Mouse (Mus musculus): Measurements from ENCODE around the gene Ptpn23. TPM values are rescaled to one million over a fixed set of nuclear protein-coding genes. Genes with fewer than 3 reads are reported as not detected.
A peak's percentile ranks its signal among the peaks of the same experiment; 100 is the strongest.

Gene Ptpn23
- polyA plus RNA-seq (2016; fragmentation: Nextera tagmentation; extraction: Ambion mirVana) = 5.9 and 7.4 TPM in 2 replicates

GRCm38 (mm10) chr9:110408099-110408773 lies at the start of gene Ptpn23:
Ptpn23 (minus strand) TSS chr9:110408213.
- Histone ChIP-seq H3K27ac (peak within 1 kb of the TSS; percentile 72), H3K9me3 (replicated peaks) (no peaks in the 10 kb centered on the region), H3K4me1 (peaks cover 19% of the 10 kb centered on the region), H3K9ac (peak within 1 kb of the TSS; percentile 82), H3K4me3 (peak within 1 kb of the TSS; percentile 89), H3K4me2 (peak within 1 kb of the TSS; percentile 95), H3K27me3 (replicated peaks) (no peaks in the 10 kb centered on the region), H3K36me3 (peaks cover 12% of the 10 kb centered on the region)
- WGBS (ENCODE audit: insufficient replicate concordance) = under 1% methylated on average over 39 of the region's 39 CpGs
- peak; percentile 96 for ATAC-seq

DNA sequence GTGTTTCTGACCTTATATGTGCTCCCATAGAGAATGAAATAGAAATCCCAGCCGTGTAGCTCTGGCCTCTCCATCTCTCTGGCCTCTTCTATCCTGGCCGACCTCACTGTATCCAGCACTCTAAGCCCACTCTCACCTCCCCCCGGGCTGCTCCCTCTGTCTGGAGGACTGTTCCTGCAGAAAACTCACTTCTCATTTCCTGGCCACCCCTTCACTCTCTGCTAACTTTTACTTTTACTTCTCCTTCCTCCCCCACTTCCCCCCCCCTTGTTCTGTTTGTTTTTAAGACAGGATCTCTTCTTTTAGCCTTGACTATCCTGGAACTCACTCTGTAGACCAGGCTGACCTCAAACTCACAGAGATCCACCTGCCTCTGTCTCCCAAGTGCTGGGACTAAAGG lies 44.5 kb upstream of the Ptpn23 start:
- H3K9me3 ChIP-seq (replicated peaks) = no peaks in the 10 kb centered on the region
- H3K27ac ChIP-seq = no peak overlapping the region
- H3K36me3 ChIP-seq = peaks cover 15% of the 10 kb centered on the region
- H3K4me2 ChIP-seq = no peak overlapping the region
- ATAC-seq = no peak
- H3K27me3 ChIP-seq (replicated peaks) = no peaks in the 10 kb centered on the region
- 52% methylated on average over 3 of the region's 3 CpGs for WGBS (ENCODE audit: insufficient replicate concordance)
- H3K9ac ChIP-seq = no peak overlapping the region
- no peak overlapping the region for H3K4me3 ChIP-seq
- H3K4me1 ChIP-seq = peaks cover 6% of the 10 kb centered on the region

DNA sequence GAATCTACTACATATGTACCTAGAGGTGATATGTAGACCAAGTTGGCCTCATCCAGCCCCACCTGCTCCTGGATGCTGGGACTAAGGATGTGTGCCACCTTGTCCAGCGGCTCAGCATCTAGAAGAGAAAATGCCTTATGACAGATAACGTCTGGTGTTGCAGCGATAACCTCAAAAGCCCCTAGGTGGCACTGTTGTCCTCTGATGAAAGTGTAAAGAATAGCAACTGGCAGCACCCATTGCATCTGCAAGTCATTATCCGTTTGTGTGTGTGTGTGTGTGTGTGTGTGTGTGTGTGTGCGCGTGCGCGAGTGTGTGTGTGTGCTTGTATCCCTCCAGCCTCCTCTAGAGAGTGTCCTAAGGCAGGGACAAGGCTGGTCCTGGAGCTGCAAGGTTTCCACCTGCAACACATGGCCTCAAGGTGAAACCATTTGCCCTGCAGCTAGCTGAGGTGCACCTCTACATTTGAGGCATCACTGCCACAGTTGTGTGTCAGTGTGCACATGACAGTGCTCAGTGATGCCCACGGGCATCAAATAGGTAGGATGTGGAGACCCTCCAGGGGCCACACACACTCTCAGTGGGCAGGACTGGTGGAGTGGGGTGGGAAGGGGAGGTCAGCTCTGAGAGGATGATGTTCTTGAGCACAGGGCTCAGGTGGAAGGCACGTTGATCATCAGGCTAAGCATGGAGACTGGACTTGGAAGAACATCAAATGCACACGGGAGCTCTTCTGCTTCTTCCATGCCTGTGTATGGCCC lies 41.0 kb upstream of the Ptpn23 start:
- Histone ChIP-seq H3K9me3 (replicated peaks) (no peaks in the 10 kb centered on the region), H3K36me3 (peaks cover 10% of the 10 kb centered on the region; the same call in 1 of the 2 replicates), H3K4me1 (peaks cover 6% of the 10 kb centered on the region), H3K9ac (no peak overlapping the region), H3K4me3 (no peak overlapping the region), H3K4me2 (no peak overlapping the region), H3K27ac (no peak overlapping the region), H3K27me3 (replicated peaks) (no peaks in the 10 kb centered on the region)
- ATAC-seq = peak; percentile 44; the same call in 1 of the 2 replicates
- WGBS (ENCODE audit: insufficient replicate concordance) = 23% methylated on average over 11 of the region's 11 CpGs

DNA sequence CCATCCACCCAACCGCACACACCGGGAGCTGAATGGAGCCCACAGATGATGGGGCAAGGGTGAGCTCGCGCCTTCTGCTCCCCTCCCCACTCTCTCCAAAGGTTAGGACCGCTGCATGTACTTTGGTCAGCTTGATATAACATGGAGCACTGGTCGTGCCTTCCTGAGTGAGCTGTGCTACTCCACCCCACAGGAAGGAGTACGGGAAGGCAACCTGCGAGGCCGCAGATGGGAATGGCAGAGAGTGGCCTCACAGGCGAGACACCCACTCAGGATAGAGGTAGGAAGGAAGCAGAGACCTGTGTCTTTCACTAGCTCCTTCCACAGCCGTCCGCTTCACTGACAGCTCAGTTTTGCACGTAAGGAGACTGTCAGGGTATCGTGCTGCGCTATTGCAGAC lies 40.3 kb upstream of the Ptpn23 start:
- WGBS (ENCODE audit: insufficient replicate concordance) = 70% methylated on average over 15 of the region's 15 CpGs
- no peaks in the 10 kb centered on the region for H3K9me3 ChIP-seq (replicated peaks)
- no peak overlapping the region for H3K27ac ChIP-seq
- peaks cover 6% of the 10 kb centered on the region for H3K4me1 ChIP-seq
- no peak overlapping the region for H3K4me2 ChIP-seq
- no peaks in the 10 kb centered on the region for H3K27me3 ChIP-seq (replicated peaks)
- no peak overlapping the region for H3K9ac ChIP-seq
- no peak overlapping the region for H3K4me3 ChIP-seq
- ATAC-seq = no peak
- H3K36me3 ChIP-seq = peaks cover 10% of the 10 kb centered on the region; the same call in 1 of the 2 replicates

DNA sequence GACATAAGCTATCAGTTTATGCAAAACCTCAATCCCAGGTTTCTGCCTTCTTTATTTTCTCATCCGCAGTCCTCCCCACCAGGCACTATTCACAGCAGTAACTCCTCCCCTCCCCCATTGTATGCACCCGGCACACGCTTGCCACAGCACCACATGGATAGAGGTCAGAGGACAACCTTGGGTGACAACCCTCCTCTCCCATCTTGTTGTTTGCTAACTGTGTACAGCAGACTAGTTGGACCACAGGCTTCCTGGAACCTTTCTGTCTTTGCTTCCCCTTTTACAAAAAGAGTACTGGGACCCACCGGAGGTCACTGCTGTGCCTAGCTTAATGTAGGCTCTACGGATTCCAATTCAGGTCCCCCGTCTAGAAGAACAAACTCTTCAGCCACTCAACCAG lies 32.5 kb upstream of the Ptpn23 start:
- Histone ChIP-seq H3K4me3 (no peak overlapping the region), H3K9ac (no peak overlapping the region), H3K27me3 (replicated peaks) (no peaks in the 10 kb centered on the region), H3K36me3 (peaks cover 10% of the 10 kb centered on the region), H3K27ac (peak overlapping the region; percentile 36), H3K4me2 (0 out of 2 replicates have a peak overlapping the region, but pooled peaks have one; percentile 20), H3K9me3 (replicated peaks) (no peaks in the 10 kb centered on the region), H3K4me1 (peaks cover 16% of the 10 kb centered on the region)
- WGBS (ENCODE audit: insufficient replicate concordance) = 37% methylated on average over 6 of the region's 6 CpGs
- ATAC-seq = peak; percentile 61

DNA sequence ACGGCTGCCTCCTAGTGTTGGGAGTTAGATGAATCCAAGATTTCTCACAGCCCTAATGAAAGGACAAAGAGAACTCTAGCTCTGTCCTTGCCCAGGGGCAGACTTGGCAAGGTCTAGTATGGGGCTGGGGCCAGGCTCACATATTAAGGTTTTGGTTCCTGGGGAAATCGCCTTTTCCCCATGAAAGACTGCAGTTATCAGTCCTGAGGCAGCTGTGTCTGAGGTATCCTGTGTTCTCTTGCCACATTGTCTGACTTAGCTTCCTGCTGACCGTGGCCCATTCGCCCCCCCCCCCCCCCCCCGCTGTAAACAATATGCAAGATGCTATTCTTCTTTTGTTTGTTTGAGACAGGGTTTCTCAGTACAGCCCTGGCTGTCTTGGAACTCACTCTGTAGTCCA lies 32.0 kb upstream of the Ptpn23 start:
- H3K9me3 ChIP-seq (replicated peaks) = no peaks in the 10 kb centered on the region
- H3K4me3 ChIP-seq = no peak overlapping the region
- H3K9ac ChIP-seq = no peak overlapping the region
- H3K36me3 ChIP-seq = peaks cover 10% of the 10 kb centered on the region
- no peak overlapping the region for H3K4me2 ChIP-seq
- 0 out of 2 replicates have a peak, but pooled peaks have one; percentile 44 for ATAC-seq
- H3K27me3 ChIP-seq (replicated peaks) = no peaks in the 10 kb centered on the region
- no peak overlapping the region; the same call in 1 of the 2 replicates for H3K27ac ChIP-seq
- H3K4me1 ChIP-seq = peaks cover 16% of the 10 kb centered on the region
- 16% methylated on average over 2 of the region's 5 CpGs for WGBS (ENCODE audit: insufficient replicate concordance)

GRCm38 (mm10) chr9:110436041-110436440 lies 28.0 kb upstream of the Ptpn23 start:
- ATAC-seq = no peak
- WGBS (ENCODE audit: insufficient replicate concordance) = 84% methylated on average over 11 of the region's 11 CpGs
- H3K27me3 ChIP-seq (replicated peaks) = no peaks in the 10 kb centered on the region
- no peak overlapping the region for H3K9ac ChIP-seq
- no peak overlapping the region for H3K4me2 ChIP-seq
- H3K36me3 ChIP-seq = peaks cover 13% of the 10 kb centered on the region
- no peak overlapping the region for H3K27ac ChIP-seq
- H3K4me3 ChIP-seq = no peak overlapping the region
- peaks cover 16% of the 10 kb centered on the region for H3K4me1 ChIP-seq
- no peaks in the 10 kb centered on the region for H3K9me3 ChIP-seq (replicated peaks)

- H3K9me3 ChIP-seq (replicated peaks) = no peaks in the 10 kb centered on the region
- no peaks in the 10 kb centered on the region for H3K4me1 ChIP-seq
- WGBS (ENCODE audit: insufficient replicate concordance) = 90% methylated on average over 2 of the region's 2 CpGs
- H3K9ac ChIP-seq = no peak overlapping the region
- H3K4me3 ChIP-seq = no peak overlapping the region
- peaks cover 40% of the 10 kb centered on the region for H3K36me3 ChIP-seq
- ATAC-seq = no peak
- H3K4me2 ChIP-seq = no peak overlapping the region
- H3K27ac ChIP-seq = no peak overlapping the region
- no peaks in the 10 kb centered on the region for H3K27me3 ChIP-seq (replicated peaks)
Measured at GRCm38 (mm10) chr9:110433045-110433444, 25.0 kb upstream of the Ptpn23 start.

DNA sequence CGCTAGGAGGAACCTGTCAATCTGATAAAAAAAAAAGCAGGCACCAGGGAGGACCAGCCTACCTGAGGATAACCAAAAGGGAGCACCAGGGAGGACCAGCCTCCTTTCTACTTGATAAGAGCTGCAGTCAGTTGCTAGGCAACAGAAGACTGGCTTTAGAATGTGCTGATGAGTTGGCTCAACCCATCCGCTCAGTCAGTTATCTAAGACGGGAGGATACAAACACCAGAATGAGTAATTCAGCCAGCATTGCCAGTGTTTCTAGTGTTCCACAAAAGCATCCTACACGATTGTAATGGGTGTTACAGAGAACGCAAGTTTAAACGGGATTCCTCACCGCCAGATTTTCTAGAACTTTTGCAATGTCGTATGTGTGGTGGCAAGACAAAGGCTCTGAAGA lies 23.2 kb upstream of the Ptpn23 start:
- Histone ChIP-seq H3K4me1 (no peaks in the 10 kb centered on the region), H3K9me3 (replicated peaks) (no peaks in the 10 kb centered on the region), H3K9ac (no peak overlapping the region), H3K4me2 (no peak overlapping the region), H3K27me3 (replicated peaks) (no peaks in the 10 kb centered on the region), H3K4me3 (no peak overlapping the region), H3K27ac (no peak overlapping the region), H3K36me3 (peaks cover 47% of the 10 kb centered on the region)
- no peak for ATAC-seq
- 67% methylated on average over 8 of the region's 8 CpGs for WGBS (ENCODE audit: insufficient replicate concordance)

GRCm38 (mm10) chr9:110419511-110420112 lies 11.6 kb upstream of the Ptpn23 start, which contains the start of gene Ngp:
Ngp (plus strand) TSS chr9:110419747.
- Histone ChIP-seq H3K9me3 (replicated peaks) (no peaks in the 10 kb centered on the region), H3K27me3 (replicated peaks) (no peaks in the 10 kb centered on the region), H3K36me3 (no peaks in the 10 kb centered on the region), H3K4me2 (no peak within 1 kb of the TSS), H3K4me1 (no peaks in the 10 kb centered on the region), H3K27ac (no peak within 1 kb of the TSS), H3K4me3 (no peak within 1 kb of the TSS), H3K9ac (no peak within 1 kb of the TSS)
- 68% methylated on average over 12 of the region's 12 CpGs for WGBS (ENCODE audit: insufficient replicate concordance)
- ATAC-seq = no peak

DNA sequence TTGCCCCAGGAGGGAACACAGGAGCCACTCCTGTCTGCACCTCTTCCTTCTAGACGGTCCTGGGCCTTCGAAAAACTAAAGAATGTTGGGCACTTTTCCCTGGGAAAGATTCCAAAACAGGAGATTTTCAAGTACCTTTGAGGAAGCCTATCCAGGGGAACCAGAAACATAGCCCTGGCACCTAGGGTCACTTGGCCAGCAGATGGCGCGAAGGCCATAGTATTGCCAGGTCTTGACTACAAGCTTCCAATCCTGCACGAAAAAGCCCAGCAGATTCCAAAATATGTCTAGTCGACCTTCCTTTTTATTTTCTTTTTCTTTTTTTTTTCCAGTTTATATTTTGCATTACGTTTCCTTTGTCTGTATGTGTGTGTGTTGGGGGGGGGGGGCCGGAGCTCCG lies 5.8 kb upstream of the Ptpn23 start:
- no peak for ATAC-seq
- no peak overlapping the region for H3K4me2 ChIP-seq
- H3K27ac ChIP-seq = no peak overlapping the region
- no peaks in the 10 kb centered on the region for H3K27me3 ChIP-seq (replicated peaks)
- no peak overlapping the region for H3K4me3 ChIP-seq
- H3K9me3 ChIP-seq (replicated peaks) = no peaks in the 10 kb centered on the region
- no peak overlapping the region for H3K9ac ChIP-seq
- WGBS (ENCODE audit: insufficient replicate concordance) = 51% methylated on average over 9 of the region's 9 CpGs
- no peaks in the 10 kb centered on the region for H3K36me3 ChIP-seq
- peaks cover under 1% of the 10 kb centered on the region; the same call in 1 of the 2 replicates for H3K4me1 ChIP-seq

- WGBS (ENCODE audit: insufficient replicate concordance) = 85% methylated on average over 5 of the region's 7 CpGs
- no peak for ATAC-seq
- no peak overlapping the region for H3K4me2 ChIP-seq
- H3K27ac ChIP-seq = no peak overlapping the region
- H3K9me3 ChIP-seq (replicated peaks) = no peaks in the 10 kb centered on the region
- H3K36me3 ChIP-seq = no peaks in the 10 kb centered on the region
- no peak overlapping the region for H3K4me3 ChIP-seq
- H3K4me1 ChIP-seq = peaks cover 4% of the 10 kb centered on the region; the same call in 1 of the 2 replicates
- H3K9ac ChIP-seq = no peak overlapping the region
- no peaks in the 10 kb centered on the region for H3K27me3 ChIP-seq (replicated peaks)
Measured at GRCm38 (mm10) chr9:110412926-110413325, 4.9 kb upstream of the Ptpn23 start.
